Comparison of ENCODE assay signal across 26 mouse cellular contexts in genomic region chr4:94094379-94094778, GRCm38 (mm10).
DNase-seq lines count a peak whose midpoint lies in the region; ATAC-seq and TF ChIP-seq lines count a peak whose summit lies in the region.
"Had no signal": no experiment of that assay in that cellular context is flagged by ENCODE, and none has a peak within 500 bp of the region (broad histone marks: within the 10 kb centered on the region; RNA-seq: fewer than 3 reads in every experiment).

No protein-coding gene starts in this region.

- ATAC-seq in kidney, postnatal 0 days (replicated peaks; ENCODE audit: low FRiP score, low read depth), result no peak
- ATAC-seq: CD4-positive, CD25-positive, alpha-beta regulatory T cell, adult 4 months; forebrain, embryonic 16.5 days; intestine, embryonic 16.5 days had no signal

- H3K9me3 ChIP-seq in kidney, postnatal 0 days (replicated peaks; ENCODE audit: low read length), result no peaks in the 10 kb centered on the region
- no peaks in the 10 kb centered on the region for H3K9me3 ChIP-seq in MEL (replicated peaks; ENCODE audit: insufficient read depth, low read length)
- H3K9me3 ChIP-seq: embryonic facial prominence, embryonic 13.5 days; forebrain, embryonic 12.5 days; G1E; heart, embryonic 15.5 days; hindbrain, embryonic 10.5 days had no signal

- H3K27me3 ChIP-seq in kidney, postnatal 0 days (ENCODE audit: insufficient read depth, low read length), result no peaks in the 10 kb centered on the region
- no peaks in the 10 kb centered on the region for H3K27me3 ChIP-seq in MEL (ENCODE audit: control insufficient read depth in 1 of 2, insufficient read depth in 2 of 2, low read length in 2 of 2)
- H3K27me3 ChIP-seq: embryonic facial prominence, embryonic 13.5 days; forebrain, embryonic 12.5 days; heart, embryonic 15.5 days had no signal

- 57% methylated on average over 5 of the region's 5 CpGs for WGBS in kidney, postnatal 0 days

- no peak overlapping the region for H3K4me3 ChIP-seq in kidney, postnatal 0 days (replicated peaks; ENCODE audit: low read depth, low read length)
- H3K4me3 ChIP-seq in MEL (ENCODE audit: control insufficient read depth in 1 of 2, insufficient read depth in 1 of 2, low read depth in 2 of 2, low read length in 2 of 2), result no peak overlapping the region
- no peak overlapping the region for H3K4me3 ChIP-seq in embryonic fibroblast, embryonic 13.5 days (ENCODE audit: insufficient read depth, low read length)
- H3K4me3 ChIP-seq: embryonic facial prominence, embryonic 13.5 days; erythroblast, embryonic 14.5 days; forebrain, embryonic 12.5 days; heart, adult 2 months; heart, embryonic 15.5 days; hindbrain, embryonic 10.5 days had no signal

- no peak for TF ChIP-seq POLR2A in MEL (IDR thresholded peaks at IDR 0.05; ENCODE audit: control insufficient read depth in 1 of 2, insufficient read depth in 1 of 2, low read depth in 1 of 2, low read length in 2 of 2, poor library complexity in 1 of 2)
- TF ChIP-seq POLR2A in embryonic fibroblast, embryonic 13.5 days (IDR thresholded peaks at IDR 0.05; ENCODE audit: low read depth, low read length), result no peak

- TF ChIP-seq CTCF in kidney, postnatal 0 days (IDR thresholded peaks at IDR 0.05; ENCODE audit: low read depth), result no peak
- no peak for TF ChIP-seq CTCF in MEL (IDR thresholded peaks at IDR 0.05 in 2 of 3, conservative IDR thresholded peaks at IDR 0.05 in 1 of 3; ENCODE audit: control insufficient read depth in 1 of 3, insufficient read depth in 1 of 3, low read depth in 2 of 3, low read length in 3 of 3, poor library complexity in 1 of 3, severe bottlenecking in 1 of 3)
- TF ChIP-seq CTCF in embryonic fibroblast, embryonic 13.5 days (IDR thresholded peaks at IDR 0.05; ENCODE audit: borderline replicate concordance, insufficient read depth, low read length), result no peak

- no peak overlapping the region for H3K27ac ChIP-seq in kidney, postnatal 0 days
- no peak overlapping the region for H3K27ac ChIP-seq in MEL (ENCODE audit: control insufficient read depth, low read depth, low read length)
- peak overlapping the region; percentile 31; the same call in 1 of the 2 replicates for H3K27ac ChIP-seq in embryonic fibroblast, embryonic 13.5 days (ENCODE audit: insufficient read depth, low read length)
- H3K27ac ChIP-seq: embryonic facial prominence, embryonic 13.5 days; forebrain, embryonic 12.5 days; heart, adult 2 months; heart, embryonic 15.5 days; hindbrain, embryonic 10.5 days; hindbrain, embryonic 14.5 days had no signal

- H3K9ac ChIP-seq in kidney, postnatal 0 days (ENCODE audit: low read depth, low read length), result no peak overlapping the region
- no peak overlapping the region for H3K9ac ChIP-seq in MEL (ENCODE audit: control insufficient read depth, low read depth, low read length, poor library complexity, severe bottlenecking)
- H3K9ac ChIP-seq: embryonic facial prominence, embryonic 13.5 days; forebrain, embryonic 12.5 days; heart, embryonic 15.5 days; hindbrain, embryonic 14.5 days had no signal

- intact Hi-C loops in heart, postnatal 36 days (cut with DNase I), result no loop called here

- no peak overlapping the region for H3K4me2 ChIP-seq in kidney, postnatal 0 days (ENCODE audit: low read length)
- H3K4me2 ChIP-seq: embryonic facial prominence, embryonic 13.5 days; forebrain, embryonic 12.5 days; heart, embryonic 11.5 days; heart, embryonic 15.5 days; hindbrain, embryonic 14.5 days had no signal

- no peak for TF ChIP-seq EP300 in MEL (IDR thresholded peaks at IDR 0.05; ENCODE audit: low read depth in 1 of 2, low read length in 2 of 2)

- no peaks in the 10 kb centered on the region for H3K4me1 ChIP-seq in kidney, postnatal 0 days (replicated peaks; ENCODE audit: insufficient read depth, low read length)
- H3K4me1 ChIP-seq in MEL (ENCODE audit: control insufficient read depth in 1 of 2, insufficient read depth in 2 of 2, low read length in 2 of 2), result no peaks in the 10 kb centered on the region
- peaks cover 3% of the 10 kb centered on the region; the same call in 1 of the 2 replicates for H3K4me1 ChIP-seq in embryonic fibroblast, embryonic 13.5 days (ENCODE audit: control insufficient read depth, insufficient read depth, low read length)
- H3K4me1 ChIP-seq: embryonic facial prominence, embryonic 13.5 days; forebrain, embryonic 12.5 days; heart, embryonic 15.5 days; hindbrain, embryonic 10.5 days had no signal

- DNase-seq in kidney, postnatal 0 days (ENCODE audit: low spot score), result peak; percentile 21
- no peak for DNase-seq in kidney, postnatal 36 days
- peak; percentile 1 to 2 for DNase-seq in urinary bladder, adult 18-20 months (ENCODE audit: low spot score in 2 of 2)
- no peak for DNase-seq in urinary bladder, adult 2 months (ENCODE audit: low spot score)
- DNase-seq in MEL (ENCODE audit: low read depth, low spot score), result no peak
- no peak for DNase-seq in heart, postnatal 36 days
- DNase-seq in adrenal gland, postnatal 14 days, result no peak
- DNase-seq: adrenal gland, postnatal 10 days; cerebellum, adult 11-12 months; cerebellum, adult 9-10 months; cerebellum, postnatal 25 days; gastrocnemius, postnatal 10 days; heart, adult 2 months; heart, postnatal 14 days had no signal

- no peak for TF ChIP-seq RAD21 in MEL (IDR thresholded peaks at IDR 0.05; ENCODE audit: low read depth, low read length)

- H3K36me3 ChIP-seq in kidney, postnatal 0 days (ENCODE audit: insufficient read depth, low read length), result no peaks in the 10 kb centered on the region
- H3K36me3 ChIP-seq in MEL (ENCODE audit: control insufficient read depth in 1 of 2, insufficient read depth in 2 of 2, low read length in 2 of 2), result no peaks in the 10 kb centered on the region
- H3K36me3 ChIP-seq: embryonic facial prominence, embryonic 13.5 days; forebrain, embryonic 12.5 days; G1E; heart, embryonic 15.5 days; hindbrain, embryonic 10.5 days had no signal

- no peaks in the 10 kb centered on the region for H3K79me2 ChIP-seq in MEL (ENCODE audit: control insufficient read depth, insufficient read depth, low read length, poor library complexity)

TF ChIP-seq in MEL, 35 proteins besides CTCF, POLR2A, EP300 and RAD21:
- TF ChIP-seq E2F4 (IDR thresholded peaks at IDR 0.05; ENCODE audit: borderline replicate concordance, low read depth, low read length), result no peak
- TF ChIP-seq RCOR1 (IDR thresholded peaks at IDR 0.05; ENCODE audit: low read depth, low read length), result 0 out of 2 replicates have a peak, but pooled peaks have one; percentile 21
TF ChIP-seq in MEL: peak in this region for 1.

Comparison
In these comparisons a context has a peak if more than half of its experiments do, and no peak if none do; other contexts are left out.
1. DNase-seq: peak in kidney, postnatal 0 days (single experiment) and urinary bladder, adult 18-20 months (2 of 2); none in kidney, postnatal 36 days (0 of 2), urinary bladder, adult 2 months (single experiment), MEL (single experiment), heart, postnatal 36 days (0 of 2) and adrenal gland, postnatal 14 days (single experiment).